Mouse (Mus musculus) mesoderm, embryonic 11.5 days (tissue): ENCODE results near the gene Henmt1.

Experiments
- DNase-seq: peaks from one replicate; pipeline ENCODE4 v3.0.0-alpha.2; 2012; ENCODE audit warnings: low read depth, low spot score

Gene Henmt1

GRCm38 (mm10) chr3:108997762-108998161, 58.1 kb downstream of the Henmt1 start:
- DNase-seq, result no peak

GRCm38 (mm10) chr3:108999173-108999572, 59.5 kb downstream of the Henmt1 start:
- no peak for DNase-seq

- DNase-seq, result no peak
Measured at GRCm38 (mm10) chr3:109005777-109006176, 66.1 kb downstream of the Henmt1 start.

GRCm38 (mm10) chr3:109008180-109008579, 68.5 kb downstream of the Henmt1 start:
- no peak for DNase-seq
